Mouse (Mus musculus) cerebellum, adult 2 months (tissue): ENCODE measurements around the gene Ccdc61.

Source experiments
- CTCF ChIP-seq: fragments of 200-500 bp; IDR thresholded peaks from 2 replicates; pipeline ENCODE4 v1.5.1; 2011; ENCODE audit warnings: low read depth, mild to moderate bottlenecking, control low read depth, low read length, moderate library complexity, borderline replicate concordance; ENCODE audit not compliant: insufficient read depth
- POLR2A ChIP-seq: fragments of 200-500 bp; IDR thresholded peaks from 2 replicates; pipeline ENCODE4 v1.6.1; 2011; ENCODE audit warnings: low read length, control low read depth, borderline replicate concordance; ENCODE audit not compliant: insufficient read depth

DNA sequence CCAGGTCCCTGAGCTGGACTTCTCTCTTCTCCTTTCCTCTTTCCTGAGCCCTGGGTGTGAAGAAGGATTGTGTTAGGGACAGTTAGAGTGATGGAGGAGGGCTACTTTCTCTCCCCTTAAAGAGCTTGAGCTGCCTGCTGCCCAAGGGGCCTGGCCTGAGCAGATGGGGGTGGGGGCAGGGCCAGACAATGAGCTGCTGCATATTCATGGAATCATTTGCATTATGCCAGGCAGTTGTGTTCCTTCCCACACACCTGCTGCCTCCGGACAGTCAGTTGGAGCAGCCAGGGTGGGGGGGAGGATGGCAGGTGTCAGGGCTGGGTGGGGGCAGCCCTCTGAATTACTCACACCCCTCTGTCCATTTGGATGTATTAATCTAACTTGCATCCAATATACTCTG, 32.2 kb upstream of the Ccdc61 start:
- TF ChIP-seq CTCF = no peak
- no peak for TF ChIP-seq POLR2A
